Mouse (Mus musculus) E14TG2a.4 (cell line): Measurements from ENCODE around the gene Olfr699.
A peak's percentile ranks its signal among the peaks of the same experiment; 100 is the strongest.
"Not testable (repeated sequence)": the region's sequence is repeated elsewhere in the genome, so short reads cannot be mapped to it uniquely, and the experiment has no call there.

ENCODE experiments used
- H3K27me3 ChIP-seq: 2 replicates; pipeline ENCODE4 v1.6.1; 2014; ENCODE audit warnings: low read length, control low read depth; ENCODE audit not compliant: insufficient read depth
- H3K36me3 ChIP-seq: 2 replicates; pipeline ENCODE4 v1.6.1; 2014; ENCODE audit warnings: low read length, control low read depth; ENCODE audit not compliant: insufficient read depth
- H3K4me1 ChIP-seq: replicated peaks from 2 replicates; pipeline ENCODE4 v1.6.1; 2014; ENCODE audit warnings: low read depth, low read length, control low read depth
- H3K4me3 ChIP-seq: replicated peaks from 2 replicates; pipeline ENCODE4 v1.5.1; 2014; ENCODE audit warnings: mild to moderate bottlenecking, low read length
- H3K9me3 ChIP-seq: 2 replicates; pipeline ENCODE4 v1.6.1; 2014; ENCODE audit warnings: low read length, control low read depth
- CTCF ChIP-seq: conservative IDR thresholded peaks from 2 replicates; pipeline ENCODE4 v1.5.1; 2014; ENCODE audit warnings: low read length
- NANOG ChIP-seq: IDR thresholded peaks from 2 replicates; pipeline ENCODE4 v1.6.1; 2014; ENCODE audit warnings: borderline replicate concordance, low read length, mixed read lengths
- POU5F1 ChIP-seq: IDR thresholded peaks from 2 replicates; pipeline ENCODE4 v1.6.1; 2014; ENCODE audit warnings: low read length, borderline replicate concordance

Olfr699 gene

DNA sequence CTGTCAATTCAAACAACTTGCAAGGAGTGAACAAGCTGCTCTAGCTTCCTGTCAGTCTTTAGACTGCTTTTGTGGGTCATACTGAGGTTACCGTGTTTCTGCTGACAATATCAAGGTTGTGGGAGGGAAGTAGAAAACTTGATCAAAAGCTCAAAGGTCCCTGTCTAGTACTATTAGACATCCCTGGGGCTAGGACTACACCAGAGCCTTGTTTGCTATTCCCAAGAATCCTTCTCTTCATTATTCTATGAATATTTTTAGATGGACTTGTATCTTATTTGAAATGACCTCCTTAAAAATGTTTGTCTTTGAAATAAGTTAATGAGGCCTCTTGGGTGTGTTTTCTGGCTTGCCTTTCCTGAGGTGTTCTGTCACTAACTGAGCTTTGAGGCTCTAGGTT is at the start of gene Olfr699:
TSS of gene Olfr699 (minus strand) at position 101 of the 400 bp plus-strand sequence.
- Histone ChIP-seq H3K27me3 (no peaks in the 10 kb centered on the region), H3K4me3 (no peak within 1 kb of the TSS), H3K36me3 (no peaks in the 10 kb centered on the region), H3K9me3 (peaks cover 7% of the 10 kb centered on the region; the same call in 1 of the 2 replicates), H3K4me1 (no peaks in the 10 kb centered on the region)
- no peak for TF ChIP-seq POU5F1

GRCm38 (mm10) chr7:106833793-106834192 is 40.8 kb upstream of the Olfr699 start, which contains the start of gene Olfr702:
Gene Olfr702 (minus strand): TSS chr7:106833893.
- no peak for TF ChIP-seq POU5F1
- no peak for TF ChIP-seq NANOG
- TF ChIP-seq CTCF = no peak
- no peaks in the 10 kb centered on the region for H3K27me3 ChIP-seq
- no peaks in the 10 kb centered on the region for H3K4me1 ChIP-seq
- H3K4me3 ChIP-seq = no peak within 1 kb of the TSS
- H3K36me3 ChIP-seq = no peaks in the 10 kb centered on the region
- no peaks in the 10 kb centered on the region for H3K9me3 ChIP-seq

DNA sequence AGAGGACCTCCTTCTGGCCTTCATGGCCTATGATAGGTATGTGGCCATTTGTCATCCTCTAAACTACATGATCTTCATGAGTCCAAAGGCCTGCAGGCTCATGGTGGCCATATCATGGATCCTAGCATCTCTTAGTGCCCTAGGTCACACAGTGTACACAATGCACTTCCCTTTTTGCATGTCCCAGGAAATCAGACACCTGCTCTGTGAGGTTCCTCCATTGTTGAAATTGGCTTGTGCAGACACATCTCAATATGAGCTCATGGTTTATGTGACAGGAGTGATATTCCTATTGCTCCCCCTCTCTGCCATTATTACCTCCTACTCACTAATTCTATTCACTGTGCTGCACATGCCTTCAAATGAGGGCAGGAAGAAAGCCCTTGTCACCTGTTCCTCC is 25.4 kb upstream of the Olfr699 start:
- Histone ChIP-seq H3K27me3 (no peaks in the 10 kb centered on the region), H3K9me3 (no peaks in the 10 kb centered on the region), H3K4me1 (no peaks in the 10 kb centered on the region), H3K4me3 (no peak overlapping the region), H3K36me3 (no peaks in the 10 kb centered on the region)
- TF ChIP-seq CTCF (no peak), NANOG (no peak), POU5F1 (no peak)

DNA sequence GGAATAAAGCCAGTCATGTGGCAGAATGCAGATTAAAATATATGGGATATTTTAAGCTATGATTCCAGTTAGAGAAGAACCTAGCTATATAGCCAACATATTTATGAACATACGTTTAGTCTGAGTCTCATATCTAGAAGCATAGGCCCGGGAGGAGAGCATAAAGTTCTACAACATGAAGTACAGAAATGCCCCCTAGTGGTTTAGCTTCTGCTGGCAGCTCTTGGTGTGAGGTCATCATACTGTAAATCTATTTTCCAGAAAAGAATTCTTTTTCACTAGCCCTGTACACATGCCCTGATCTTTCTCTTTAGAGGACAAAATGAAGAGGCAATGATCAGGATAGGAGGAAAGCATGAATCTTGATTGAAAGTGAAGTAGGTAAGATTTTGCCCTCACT is 22.8 kb upstream of the Olfr699 start:
- H3K4me3 ChIP-seq = no peak overlapping the region
- no peaks in the 10 kb centered on the region for H3K4me1 ChIP-seq
- no peaks in the 10 kb centered on the region for H3K27me3 ChIP-seq
- H3K36me3 ChIP-seq = no peaks in the 10 kb centered on the region
- no peaks in the 10 kb centered on the region for H3K9me3 ChIP-seq
- TF ChIP-seq CTCF (peak; percentile 52), NANOG (no peak)

DNA sequence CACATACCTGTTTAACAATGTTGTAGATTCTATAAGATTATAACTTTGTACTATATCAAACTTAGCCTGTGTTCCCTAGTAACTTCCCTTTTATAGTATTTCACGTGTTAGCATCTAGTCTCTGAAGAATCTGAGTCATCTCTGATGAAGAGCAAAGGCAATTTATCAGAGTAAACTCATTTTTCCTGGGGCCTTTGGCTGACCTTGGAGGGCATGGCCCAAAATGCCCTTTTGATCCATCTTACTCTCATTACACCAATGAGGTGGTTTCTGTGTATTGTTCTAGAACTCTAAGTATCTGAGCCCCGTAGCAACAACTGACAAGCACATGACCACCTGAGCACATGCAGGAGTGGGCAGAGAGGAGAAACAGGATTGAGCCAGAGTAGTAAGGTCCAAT is 20.8 kb upstream of the Olfr699 start, which contains the start of gene Olfr701:
TSS of gene Olfr701 (plus strand) at position 301 of the 400 bp plus-strand sequence.
- TF ChIP-seq CTCF = no peak
- TF ChIP-seq POU5F1 = no peak
- TF ChIP-seq NANOG = no peak
- Histone ChIP-seq H3K4me1 (no peaks in the 10 kb centered on the region), H3K27me3 (no peaks in the 10 kb centered on the region), H3K36me3 (no peaks in the 10 kb centered on the region), H3K9me3 (no peaks in the 10 kb centered on the region), H3K4me3 (no peak within 1 kb of the TSS)

DNA sequence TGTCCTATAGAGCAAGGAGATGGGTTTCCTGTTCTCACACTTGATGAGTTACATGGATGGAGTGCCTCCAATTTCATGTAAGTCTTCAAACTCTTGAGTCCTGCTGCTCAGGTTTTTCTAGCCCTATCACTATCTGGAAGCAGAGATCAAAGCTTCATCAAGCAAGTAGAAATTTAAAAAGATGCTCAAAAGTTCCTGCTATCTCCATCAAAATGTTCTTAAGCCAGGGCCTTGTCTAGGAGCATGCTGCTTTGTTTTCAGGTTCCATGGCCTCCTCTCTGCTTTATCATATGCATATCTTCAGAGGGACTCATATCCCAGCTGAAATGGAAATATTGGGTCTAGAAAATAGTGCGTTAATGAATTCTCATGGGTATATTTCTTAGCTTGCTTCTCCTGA is 15.7 kb upstream of the Olfr699 start, which contains the start of gene Olfr700:
TSS of gene Olfr700 (minus strand) at position 101 of the 400 bp plus-strand sequence.
- Histone ChIP-seq H3K4me3 (no peak within 1 kb of the TSS), H3K4me1 (no peaks in the 10 kb centered on the region), H3K27me3 (no peaks in the 10 kb centered on the region), H3K36me3 (no peaks in the 10 kb centered on the region), H3K9me3 (no peaks in the 10 kb centered on the region)
- TF ChIP-seq NANOG (no peak), POU5F1 (no peak), CTCF (no peak)

GRCm38 (mm10) chr7:106788330-106788729 is 4.7 kb downstream of the Olfr699 start:
- TF ChIP-seq NANOG (no peak), CTCF (no peak), POU5F1 (no peak)
- H3K9me3 ChIP-seq = no peaks in the 10 kb centered on the region
- no peaks in the 10 kb centered on the region for H3K4me1 ChIP-seq
- H3K4me3 ChIP-seq = no peak overlapping the region
- no peaks in the 10 kb centered on the region for H3K27me3 ChIP-seq
- no peaks in the 10 kb centered on the region for H3K36me3 ChIP-seq

- not testable (repeated sequence) for H3K4me3 ChIP-seq, H3K27me3 ChIP-seq, H3K36me3 ChIP-seq, H3K4me1 ChIP-seq
- TF ChIP-seq NANOG = peak; percentile 64; the same call in 1 of the 2 replicates
- H3K9me3 ChIP-seq = peaks cover 10% of the 10 kb centered on the region; the same call in 1 of the 2 replicates
Measured at GRCm38 (mm10) chr7:106761008-106761407, 32.0 kb downstream of the Olfr699 start.

DNA sequence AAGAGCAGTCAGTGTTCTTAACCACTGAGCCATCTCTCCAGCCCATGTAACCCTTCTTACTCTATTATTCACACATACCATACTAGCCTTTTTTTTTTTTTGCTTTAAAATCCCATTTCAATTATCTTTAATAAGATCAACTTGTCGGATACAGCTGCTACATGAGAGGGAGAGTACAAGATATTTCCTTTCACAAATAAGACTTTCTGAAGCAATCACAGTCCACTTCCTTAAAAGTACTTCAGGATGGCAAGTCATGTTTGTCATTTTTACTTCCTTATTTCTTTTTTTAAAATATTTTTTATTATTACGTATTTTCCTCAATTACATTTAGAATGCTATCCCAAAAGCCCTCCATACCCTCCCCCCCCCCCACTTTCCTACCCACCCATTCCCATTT is 34.2 kb downstream of the Olfr699 start:
- peaks cover 5% of the 10 kb centered on the region for H3K4me1 ChIP-seq
- no peaks in the 10 kb centered on the region for H3K36me3 ChIP-seq
- H3K27me3 ChIP-seq = no peaks in the 10 kb centered on the region
- peaks cover 10% of the 10 kb centered on the region; the same call in 1 of the 2 replicates for H3K9me3 ChIP-seq
- H3K4me3 ChIP-seq = no peak overlapping the region
- TF ChIP-seq NANOG (no peak), POU5F1 (no peak), CTCF (no peak)

GRCm38 (mm10) chr7:106755297-106755696 is 37.7 kb downstream of the Olfr699 start, which contains the start of gene Olfr698:
Gene Olfr698 (minus strand): TSS chr7:106755397.
- Histone ChIP-seq H3K4me3 (no peak within 1 kb of the TSS), H3K4me1 (peaks cover under 1% of the 10 kb centered on the region), H3K9me3 (peaks cover 4% of the 10 kb centered on the region; the same call in 1 of the 2 replicates), H3K36me3 (no peaks in the 10 kb centered on the region), H3K27me3 (no peaks in the 10 kb centered on the region)
- TF ChIP-seq NANOG (no peak), POU5F1 (no peak), CTCF (no peak)
